Mouse (Mus musculus) kidney, embryonic 16.5 days (tissue): ENCODE results near the gene Sbds. TPM values are rescaled to one million over a fixed set of nuclear protein-coding genes. Genes with fewer than 3 reads are reported as not detected.

Experiments
- ATAC-seq: fragments of 200-750 bp; cut with Nextera tagmentation; 2 replicates; pipeline ENCODE4 v1.8.0; 2017; ENCODE audit warnings: moderate TSS enrichment; ENCODE audit not compliant: low FRiP score, low TSS enrichment
- H3K27ac ChIP-seq: fragments of 300-500 bp; sonication (generic); 2 replicates; pipeline ENCODE4 v1.5.1; 2014; ENCODE audit warnings: low read length
- H3K27me3 ChIP-seq: fragments of 300-500 bp; sonication (generic); 2 replicates; pipeline ENCODE4 v1.6.1; 2014; ENCODE audit warnings: low read length, control low read depth, mixed read lengths; ENCODE audit not compliant: insufficient read depth
- H3K36me3 ChIP-seq: fragments of 300-500 bp; sonication (generic); 2 replicates; pipeline ENCODE4 v1.6.1; 2014; ENCODE audit warnings: low read length, control low read depth, mixed read lengths; ENCODE audit not compliant: insufficient read depth
- H3K4me1 ChIP-seq: fragments of 300-500 bp; sonication (generic); 2 replicates; pipeline ENCODE4 v1.6.1; 2014; ENCODE audit warnings: low read length, control low read depth, mixed read lengths; ENCODE audit not compliant: insufficient read depth
- H3K4me2 ChIP-seq: fragments of 300-500 bp; sonication (generic); replicated peaks from 2 replicates; pipeline ENCODE4 v1.6.1; 2014; ENCODE audit warnings: low read depth, low read length
- H3K4me3 ChIP-seq: fragments of 300-500 bp; sonication (generic); 2 replicates; pipeline ENCODE4 v1.5.1; 2014; ENCODE audit warnings: mild to moderate bottlenecking, low read length
- H3K9ac ChIP-seq: fragments of 300-500 bp; sonication (generic); replicated peaks from 2 replicates; pipeline ENCODE4 v1.6.1; 2014; ENCODE audit warnings: low read length
- H3K9me3 ChIP-seq: fragments of 300-500 bp; sonication (generic); 2 replicates; pipeline ENCODE4 v1.6.1; 2016; ENCODE audit warnings: low read length, control low read depth
- WGBS: fragments of 180-500 bp; shearing (Covaris S2); extraction: QIAGEN DNeasy Blood & Tissue Kit; methylation state at CpG from one replicate; pipeline ENCODE4 v1.1.7; 2014; 5-methylcytosine and 5-hydroxymethylcytosine counted together
- polyA plus RNA-seq: library from polyadenylated mRNA; unstranded; fragments of >200 nt; fragmentation: Nextera tagmentation; extraction: Ambion mirVana; gene quantifications from 2 replicates; pipeline ENCODE4 v1.2.1, GENCODE M21; 2015

The Sbds gene
- polyA plus RNA-seq, 1 experiment from 2014 or later, result 72.2 TPM

GRCm38 (mm10) chr5:130207299-130207698, 48.0 kb downstream of the Sbds start:
- Histone ChIP-seq H3K4me3 (no peak overlapping the region), H3K4me2 (no peak overlapping the region), H3K27me3 (no peaks in the 10 kb centered on the region), H3K36me3 (peaks cover 38% of the 10 kb centered on the region), H3K9ac (no peak overlapping the region), H3K27ac (no peak overlapping the region), H3K9me3 (no peaks in the 10 kb centered on the region), H3K4me1 (no peaks in the 10 kb centered on the region)
- WGBS, result 88% methylated on average over 4 of the region's 4 CpGs
- no peak for ATAC-seq

- Histone ChIP-seq H3K4me1 (no peaks in the 10 kb centered on the region), H3K9ac (no peak overlapping the region), H3K27ac (no peak overlapping the region), H3K4me3 (no peak overlapping the region), H3K27me3 (no peaks in the 10 kb centered on the region), H3K4me2 (no peak overlapping the region), H3K9me3 (no peaks in the 10 kb centered on the region), H3K36me3 (peaks cover 30% of the 10 kb centered on the region)
- ATAC-seq, result no peak
- 89% methylated on average over 3 of the region's 3 CpGs for WGBS
These were observed 49.8 kb downstream of the Sbds start for GRCm38 (mm10) chr5:130205441-130206023.

- Histone ChIP-seq H3K9ac (no peak overlapping the region), H3K4me2 (no peak overlapping the region), H3K4me3 (no peak overlapping the region), H3K27me3 (no peaks in the 10 kb centered on the region), H3K27ac (no peak overlapping the region), H3K9me3 (no peaks in the 10 kb centered on the region), H3K36me3 (peaks cover 25% of the 10 kb centered on the region), H3K4me1 (no peaks in the 10 kb centered on the region)
- WGBS, result 63% methylated on average over 6 of the region's 6 CpGs
- ATAC-seq, result no peak
These were observed 50.8 kb downstream of the Sbds start for GRCm38 (mm10) chr5:130204560-130204959.

GRCm38 (mm10) chr5:130203948-130204347, 51.4 kb downstream of the Sbds start:
- H3K36me3 ChIP-seq, result peaks cover 23% of the 10 kb centered on the region
- no peaks in the 10 kb centered on the region for H3K4me1 ChIP-seq
- H3K27ac ChIP-seq, result no peak overlapping the region
- no peak overlapping the region for H3K9ac ChIP-seq
- no peak for ATAC-seq
- H3K4me3 ChIP-seq, result no peak overlapping the region
- 83% methylated on average over 4 of the region's 4 CpGs for WGBS
- H3K4me2 ChIP-seq, result no peak overlapping the region
- no peaks in the 10 kb centered on the region for H3K9me3 ChIP-seq
- no peaks in the 10 kb centered on the region for H3K27me3 ChIP-seq

GRCm38 (mm10) chr5:130200233-130201029, 54.9 kb downstream of the Sbds start:
- no peaks in the 10 kb centered on the region for H3K27me3 ChIP-seq
- H3K9ac ChIP-seq, result no peak overlapping the region
- H3K9me3 ChIP-seq, result no peaks in the 10 kb centered on the region
- H3K36me3 ChIP-seq, result peaks cover 27% of the 10 kb centered on the region
- H3K27ac ChIP-seq, result no peak overlapping the region; the same call in 1 of the 2 replicates
- 50% methylated on average over 10 of the region's 10 CpGs for WGBS
- no peak overlapping the region for H3K4me3 ChIP-seq
- no peak overlapping the region for H3K4me2 ChIP-seq
- H3K4me1 ChIP-seq, result no peaks in the 10 kb centered on the region
- ATAC-seq, result 0 out of 2 replicates have a peak, but pooled peaks have one; percentile 39

GRCm38 (mm10) chr5:130197981-130198380, 57.3 kb downstream of the Sbds start:
- Histone ChIP-seq H3K36me3 (peaks cover 35% of the 10 kb centered on the region), H3K9ac (no peak overlapping the region), H3K27me3 (no peaks in the 10 kb centered on the region), H3K4me2 (no peak overlapping the region), H3K4me3 (no peak overlapping the region), H3K4me1 (no peaks in the 10 kb centered on the region), H3K9me3 (no peaks in the 10 kb centered on the region), H3K27ac (peak overlapping the region; percentile 25; the same call in 1 of the 2 replicates)
- no peak for ATAC-seq
- WGBS, result 67% methylated on average over 7 of the region's 7 CpGs

GRCm38 (mm10) chr5:130197454-130197853, 57.9 kb downstream of the Sbds start:
- Histone ChIP-seq H3K4me3 (no peak overlapping the region), H3K4me1 (no peaks in the 10 kb centered on the region), H3K9ac (no peak overlapping the region), H3K27me3 (no peaks in the 10 kb centered on the region), H3K4me2 (no peak overlapping the region), H3K27ac (0 out of 2 replicates have a peak overlapping the region, but pooled peaks have one; percentile 36), H3K9me3 (no peaks in the 10 kb centered on the region), H3K36me3 (peaks cover 36% of the 10 kb centered on the region)
- WGBS, result 56% methylated on average over 3 of the region's 3 CpGs
- no peak for ATAC-seq

GRCm38 (mm10) chr5:130196307-130196706, 59.0 kb downstream of the Sbds start:
- no peaks in the 10 kb centered on the region for H3K27me3 ChIP-seq
- no peaks in the 10 kb centered on the region for H3K4me1 ChIP-seq
- H3K36me3 ChIP-seq, result peaks cover 30% of the 10 kb centered on the region
- ATAC-seq, result peak; percentile 36; the same call in 1 of the 2 replicates
- H3K4me3 ChIP-seq, result no peak overlapping the region
- 0 out of 2 replicates have a peak overlapping the region, but pooled peaks have one; percentile 11 for H3K27ac ChIP-seq
- H3K9me3 ChIP-seq, result no peaks in the 10 kb centered on the region
- H3K9ac ChIP-seq, result no peak overlapping the region
- H3K4me2 ChIP-seq, result no peak overlapping the region
- 62% methylated on average over 1 of the region's 1 CpGs for WGBS
